Mouse (Mus musculus): ENCODE results near the gene Ttc24. TPM values are rescaled to one million over a fixed set of nuclear protein-coding genes. Genes with fewer than 3 reads are reported as not detected.

The Ttc24 gene
- polyA plus RNA-seq, 1 experiment from 2014 or later = not detected

DNA sequence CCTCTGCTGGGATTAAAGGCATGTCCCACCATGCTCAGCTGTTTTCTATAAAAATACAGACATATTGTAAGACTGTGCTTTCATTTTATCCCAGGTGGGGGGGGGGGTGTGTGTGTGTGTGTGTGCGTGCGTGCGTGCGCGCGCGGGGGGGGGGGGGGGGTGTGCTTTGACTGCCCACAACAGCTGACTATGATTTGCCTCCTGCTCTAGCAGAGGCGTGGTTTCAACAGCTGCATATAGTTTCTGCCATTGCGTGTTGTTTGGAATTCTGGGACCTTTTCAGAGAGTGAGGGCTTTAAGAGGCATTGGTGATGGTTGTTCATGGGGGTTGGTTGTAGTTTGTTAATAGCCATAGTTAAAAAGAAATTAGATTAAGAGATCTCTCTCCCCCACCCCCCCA is 7.4 kb upstream of the Ttc24 start:
- WGBS = 94% methylated on average over 5 of the region's 9 CpGs

DNA sequence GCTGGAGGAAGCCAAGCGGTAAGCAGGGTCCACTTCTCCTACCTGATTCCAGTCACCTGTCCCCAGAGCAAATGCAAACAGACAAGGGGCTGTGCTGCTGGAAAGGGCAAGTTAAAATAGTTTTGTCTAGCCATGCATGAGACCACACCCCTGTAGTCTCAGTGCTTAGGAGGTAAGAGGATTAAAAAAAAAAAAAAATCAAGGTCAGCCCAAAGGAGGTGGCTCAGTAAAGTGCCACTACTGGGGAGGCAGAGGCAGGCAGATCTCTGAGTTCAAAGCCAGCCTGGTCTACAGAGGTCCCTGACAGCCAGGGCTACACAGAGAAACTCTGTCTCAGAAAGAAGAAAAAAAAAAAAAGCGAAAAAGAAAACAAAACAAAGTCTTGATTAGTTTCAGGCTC is 5.9 kb upstream of the Ttc24 start:
- TF ChIP-seq EP300 (optimal IDR thresholded peaks at IDR 0.05) (no peak), CTCF (IDR thresholded peaks at IDR 0.05; ENCODE audit: low read depth) (no peak)
- Histone ChIP-seq H3K4me2 (replicated peaks; ENCODE audit: low read depth) (no peak overlapping the region), H3K9ac (ENCODE audit: low read length) (no peak overlapping the region), H3K9me3 (ENCODE audit: control insufficient read depth, low read length) (no peaks in the 10 kb centered on the region), H3K27me3 (ENCODE audit: control insufficient read depth, insufficient read depth, low read length) (no peaks in the 10 kb centered on the region), H3K4me1 (replicated peaks; ENCODE audit: control insufficient read depth, insufficient read depth) (no peaks in the 10 kb centered on the region), H3K36me3 (ENCODE audit: control insufficient read depth, insufficient read depth, low read length) (no peaks in the 10 kb centered on the region), H3K4me3 (ENCODE audit: low read depth, low read length) (no peak overlapping the region), H3K27ac (replicated peaks) (no peak overlapping the region)
- 100% methylated on average over 2 of the region's 2 CpGs for WGBS
- ATAC-seq (ENCODE audit: low FRiP score, low TSS enrichment) = no peak
- DNase-seq (ENCODE audit: low spot score) = no peak

More for the DNA sequence above, 7.4 kb upstream of the Ttc24 start:
- TF ChIP-seq CTCF (IDR thresholded peaks at IDR 0.05; ENCODE audit: low read depth) (no peak), EP300 (optimal IDR thresholded peaks at IDR 0.05) (no peak)
- Histone ChIP-seq H3K4me2 (replicated peaks; ENCODE audit: low read depth) (no peak overlapping the region), H3K27ac (replicated peaks) (no peak overlapping the region), H3K9ac (ENCODE audit: low read length) (no peak overlapping the region), H3K36me3 (ENCODE audit: control insufficient read depth, insufficient read depth, low read length) (no peaks in the 10 kb centered on the region), H3K4me3 (ENCODE audit: low read depth, low read length) (no peak overlapping the region), H3K9me3 (ENCODE audit: control insufficient read depth, low read length) (no peaks in the 10 kb centered on the region), H3K27me3 (ENCODE audit: control insufficient read depth, insufficient read depth, low read length) (no peaks in the 10 kb centered on the region), H3K4me1 (replicated peaks; ENCODE audit: control insufficient read depth, insufficient read depth) (no peaks in the 10 kb centered on the region)
- no peak for DNase-seq (ENCODE audit: low spot score)
- no peak for ATAC-seq (ENCODE audit: low FRiP score, low TSS enrichment)

- peak overlapping the region; percentile 52 for H3K4me3 ChIP-seq (ENCODE audit: low read depth, low read length)
- DNase-seq (ENCODE audit: low spot score) = peak; percentile 46
- no peaks in the 10 kb centered on the region for H3K36me3 ChIP-seq (ENCODE audit: control insufficient read depth, insufficient read depth, low read length)
- peak overlapping the region; percentile 78 for H3K4me2 ChIP-seq (replicated peaks; ENCODE audit: low read depth)
- TF ChIP-seq EP300 (optimal IDR thresholded peaks at IDR 0.05) = no peak
- no peak for TF ChIP-seq CTCF (IDR thresholded peaks at IDR 0.05; ENCODE audit: low read depth)
- no peaks in the 10 kb centered on the region for H3K27me3 ChIP-seq (ENCODE audit: control insufficient read depth, insufficient read depth, low read length)
- H3K27ac ChIP-seq (replicated peaks) = 0 out of 2 replicates have a peak overlapping the region, but pooled peaks have one; percentile 35
- H3K4me1 ChIP-seq (replicated peaks; ENCODE audit: control insufficient read depth, insufficient read depth) = no peaks in the 10 kb centered on the region
- ATAC-seq (ENCODE audit: low FRiP score, low TSS enrichment) = peak; percentile 70
- peak overlapping the region; percentile 49; the same call in 1 of the 2 replicates for H3K9ac ChIP-seq (ENCODE audit: low read length)
- WGBS = 2% methylated on average over 4 of the region's 4 CpGs
- no peaks in the 10 kb centered on the region for H3K9me3 ChIP-seq (ENCODE audit: control insufficient read depth, low read length)
Measured at GRCm38 (mm10) chr3:88082663-88083062, 4.6 kb upstream of the Ttc24 start.

DNA sequence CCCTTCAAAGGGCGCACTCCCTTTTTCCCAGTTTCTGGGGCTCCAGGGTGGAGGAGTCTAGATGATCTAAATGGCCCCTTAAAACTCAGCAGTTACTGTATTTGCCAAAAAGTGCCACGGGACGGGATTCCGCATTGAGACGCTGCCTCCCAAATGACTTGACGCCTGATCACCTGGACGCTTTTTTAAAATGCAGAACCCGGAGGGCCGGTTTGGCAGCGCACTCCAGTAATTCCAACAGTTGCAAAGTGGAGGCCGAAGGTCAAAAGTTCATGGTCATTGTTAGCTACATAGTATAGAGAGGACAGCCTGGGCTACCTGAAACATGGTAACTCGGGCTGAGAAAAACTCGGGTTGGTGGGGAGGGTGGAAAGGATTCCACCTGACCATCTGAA is 4.1 kb upstream of the Ttc24 start:
- Histone ChIP-seq H3K27me3 (ENCODE audit: control insufficient read depth, insufficient read depth, low read length) (no peaks in the 10 kb centered on the region), H3K36me3 (ENCODE audit: control insufficient read depth, insufficient read depth, low read length) (no peaks in the 10 kb centered on the region), H3K9ac (ENCODE audit: low read length) (peak overlapping the region; percentile 49), H3K27ac (replicated peaks) (no peak overlapping the region), H3K9me3 (ENCODE audit: control insufficient read depth, low read length) (no peaks in the 10 kb centered on the region), H3K4me1 (replicated peaks; ENCODE audit: control insufficient read depth, insufficient read depth) (no peaks in the 10 kb centered on the region), H3K4me3 (ENCODE audit: low read depth, low read length) (peak overlapping the region; percentile 52), H3K4me2 (replicated peaks; ENCODE audit: low read depth) (peak overlapping the region; percentile 78)
- ATAC-seq (ENCODE audit: low FRiP score, low TSS enrichment) (peak; percentile 38; the same call in 1 of the 2 replicates), DNase-seq (ENCODE audit: low spot score) (peak; percentile 35)
- WGBS = 1% methylated on average over 13 of the region's 13 CpGs
- TF ChIP-seq CTCF (IDR thresholded peaks at IDR 0.05; ENCODE audit: low read depth) (no peak), EP300 (optimal IDR thresholded peaks at IDR 0.05) (no peak)

DNA sequence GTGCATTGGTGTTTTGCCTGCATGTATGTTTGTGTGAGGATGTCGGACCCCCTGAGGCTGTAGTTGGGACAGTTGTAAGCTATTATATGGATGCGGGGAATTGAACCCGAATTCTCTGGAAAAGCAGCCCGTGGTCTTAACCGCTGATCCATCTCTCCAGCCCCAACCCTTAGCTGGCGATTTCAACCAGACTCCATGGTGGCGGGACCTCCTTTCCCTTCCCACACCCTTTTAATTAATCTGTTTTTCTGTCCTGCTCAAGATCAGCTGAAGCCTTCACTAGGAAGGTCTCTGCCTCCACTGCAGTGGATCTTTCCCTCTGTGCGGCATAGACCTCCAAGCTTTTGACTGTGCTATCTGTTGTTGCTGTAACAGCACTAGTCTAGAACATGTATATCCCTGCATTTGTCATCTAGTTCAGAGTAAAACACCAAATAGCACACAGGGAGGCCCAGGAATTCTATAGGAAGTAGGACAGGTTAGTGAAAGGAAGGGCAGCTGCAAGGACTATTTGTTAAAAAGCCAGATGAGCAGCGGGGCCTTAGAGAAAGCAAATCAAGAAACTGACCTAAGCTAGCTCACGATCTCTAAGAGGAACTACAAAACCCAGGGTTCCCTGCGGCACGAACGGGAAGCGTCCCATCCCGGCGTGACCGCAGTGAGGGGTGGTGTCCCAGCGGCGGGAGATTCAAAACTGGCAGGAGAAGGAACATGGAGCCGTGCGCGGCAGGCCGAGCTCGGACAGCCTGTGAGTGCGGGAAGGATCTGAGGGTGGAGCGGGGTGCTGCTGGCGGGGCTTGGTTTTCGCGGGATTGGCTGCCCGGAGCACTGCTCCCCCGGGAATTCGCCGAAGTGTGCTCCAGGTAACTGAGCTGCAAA is 3.5 kb upstream of the Ttc24 start, which contains the start of gene Iqgap3:
Gene Iqgap3 (plus strand): TSS at position 627 of the 879 bp plus-strand sequence.
- 0 out of 2 replicates have a peak, but pooled peaks have one; percentile 15 for TF ChIP-seq CTCF (IDR thresholded peaks at IDR 0.05; ENCODE audit: low read depth)
- TF ChIP-seq EP300 (optimal IDR thresholded peaks at IDR 0.05) = no peak
- no peaks in the 10 kb centered on the region for H3K36me3 ChIP-seq (ENCODE audit: control insufficient read depth, insufficient read depth, low read length)
- DNase-seq (ENCODE audit: low spot score) (peak; percentile 92), ATAC-seq (ENCODE audit: low FRiP score, low TSS enrichment) (peak; percentile 87)
- 0 out of 2 replicates have a peak within 1 kb of the TSS, but pooled peaks have one; percentile 35 for H3K27ac ChIP-seq (replicated peaks)
- peak within 1 kb of the TSS; percentile 52 for H3K4me3 ChIP-seq (ENCODE audit: low read depth, low read length)
- no peaks in the 10 kb centered on the region for H3K27me3 ChIP-seq (ENCODE audit: control insufficient read depth, insufficient read depth, low read length)
- WGBS = 20% methylated on average over 32 of the region's 33 CpGs
- H3K4me2 ChIP-seq (replicated peaks; ENCODE audit: low read depth) = peak within 1 kb of the TSS; percentile 78
- H3K4me1 ChIP-seq (replicated peaks; ENCODE audit: control insufficient read depth, insufficient read depth) = no peaks in the 10 kb centered on the region
- no peaks in the 10 kb centered on the region for H3K9me3 ChIP-seq (ENCODE audit: control insufficient read depth, low read length)
- H3K9ac ChIP-seq (ENCODE audit: low read length) = peak within 1 kb of the TSS; percentile 49

- Histone ChIP-seq H3K4me3 (ENCODE audit: low read depth, low read length) (no peak overlapping the region), H3K27ac (replicated peaks) (no peak overlapping the region), H3K9ac (ENCODE audit: low read length) (no peak overlapping the region), H3K36me3 (ENCODE audit: control insufficient read depth, insufficient read depth, low read length) (no peaks in the 10 kb centered on the region), H3K27me3 (ENCODE audit: control insufficient read depth, insufficient read depth, low read length) (no peaks in the 10 kb centered on the region), H3K9me3 (ENCODE audit: control insufficient read depth, low read length) (no peaks in the 10 kb centered on the region), H3K4me2 (replicated peaks; ENCODE audit: low read depth) (no peak overlapping the region), H3K4me1 (replicated peaks; ENCODE audit: control insufficient read depth, insufficient read depth) (no peaks in the 10 kb centered on the region)
- 39% methylated on average over 8 of the region's 8 CpGs for WGBS
- TF ChIP-seq EP300 (optimal IDR thresholded peaks at IDR 0.05) (no peak), CTCF (IDR thresholded peaks at IDR 0.05; ENCODE audit: low read depth) (no peak)
- DNase-seq (ENCODE audit: low spot score) (no peak), ATAC-seq (ENCODE audit: low FRiP score, low TSS enrichment) (no peak)
Measured at GRCm38 (mm10) chr3:88077441-88077840, 663 bp downstream of the Ttc24 start.
